Mouse (Mus musculus) naive thymus-derived CD4-positive, alpha-beta T cell, adult 2 months (primary cell): ENCODE measurements around the gene Tanc1.

Experiments used
- DNase-seq: peaks from one replicate; pipeline ENCODE4 v3.0.0-alpha.2; 2011; ENCODE audit warnings: low read depth

The Tanc1 gene

GRCm38 (mm10) chr2:59651801-59652200, 40.0 kb downstream of the Tanc1 start:
- DNase-seq, result no peak

GRCm38 (mm10) chr2:59652702-59653101, 40.9 kb downstream of the Tanc1 start:
- no peak for DNase-seq

- DNase-seq, result no peak
Measured at GRCm38 (mm10) chr2:59653306-59654165, 41.7 kb downstream of the Tanc1 start.

- DNase-seq, result no peak
Measured at GRCm38 (mm10) chr2:59655471-59655870, 43.6 kb downstream of the Tanc1 start.

GRCm38 (mm10) chr2:59656680-59657079, 44.8 kb downstream of the Tanc1 start:
- DNase-seq, result no peak

- DNase-seq, result no peak
Measured at GRCm38 (mm10) chr2:59659686-59660085, 47.8 kb downstream of the Tanc1 start.

GRCm38 (mm10) chr2:59660891-59661805, 49.3 kb downstream of the Tanc1 start:
- no peak for DNase-seq

GRCm38 (mm10) chr2:59664803-59665567, 53.1 kb downstream of the Tanc1 start:
- no peak for DNase-seq

- peak; percentile 21 for DNase-seq
Measured at GRCm38 (mm10) chr2:59666533-59666932, 54.7 kb downstream of the Tanc1 start.

GRCm38 (mm10) chr2:59670087-59671060, 58.5 kb downstream of the Tanc1 start:
- DNase-seq, result no peak

- no peak for DNase-seq
Measured at GRCm38 (mm10) chr2:59671671-59672070, 59.8 kb downstream of the Tanc1 start.

GRCm38 (mm10) chr2:59672086-59672485, 60.2 kb downstream of the Tanc1 start:
- DNase-seq, result no peak

- no peak for DNase-seq
Measured at GRCm38 (mm10) chr2:59672686-59673085, 60.8 kb downstream of the Tanc1 start.

- no peak for DNase-seq
Measured at GRCm38 (mm10) chr2:59673351-59673750, 61.5 kb downstream of the Tanc1 start.

- DNase-seq, result no peak
Measured at GRCm38 (mm10) chr2:59673877-59674276, 62.0 kb downstream of the Tanc1 start.

- no peak for DNase-seq
Measured at GRCm38 (mm10) chr2:59675270-59675995, 63.6 kb downstream of the Tanc1 start.

GRCm38 (mm10) chr2:59676041-59676440, 64.2 kb downstream of the Tanc1 start:
- DNase-seq, result no peak

GRCm38 (mm10) chr2:59676442-59676841, 64.6 kb downstream of the Tanc1 start:
- DNase-seq, result no peak

- DNase-seq, result no peak
Measured at GRCm38 (mm10) chr2:59679424-59680020, 67.7 kb downstream of the Tanc1 start.

- no peak for DNase-seq
Measured at GRCm38 (mm10) chr2:59680736-59681135, 68.9 kb downstream of the Tanc1 start.
